Mouse (Mus musculus) G1E (cell line): ENCODE results near the gene Slc34a3.
A peak's percentile ranks its signal among the peaks of the same experiment; 100 is the strongest.

ENCODE experiments used
- CTCF ChIP-seq: IDR thresholded peaks from 2 replicates; pipeline ENCODE4 v1.5.1; 2012; ENCODE audit warnings: low read depth, low read length, inconsistent platforms, mixed read lengths
- TAL1 ChIP-seq: conservative IDR thresholded peaks from 2 replicates; pipeline ENCODE4 v1.6.1; 2012; ENCODE audit warnings: low read depth, low read length, inconsistent platforms, mixed read lengths

- peak; percentile 67 for TF ChIP-seq CTCF
- no peak for TF ChIP-seq TAL1
Measured at GRCm38 (mm10) chr2:25228431-25228889, 5.7 kb downstream of the Slc34a3 start.
